Mouse (Mus musculus) urinary bladder, postnatal 4 days (tissue): ENCODE data around the gene Gm6020.
"Not testable (repeated sequence)": the region's sequence is repeated elsewhere in the genome, so short reads cannot be mapped to it uniquely, and the experiment has no call there.

ENCODE experiments used
- DNase-seq, 2 experiments: peaks; one replicate each; pipeline ENCODE4 v3.0.0; 2021 to 2022; ENCODE audit warnings: low spot score in 2 of 2

The Gm6020 gene

DNA sequence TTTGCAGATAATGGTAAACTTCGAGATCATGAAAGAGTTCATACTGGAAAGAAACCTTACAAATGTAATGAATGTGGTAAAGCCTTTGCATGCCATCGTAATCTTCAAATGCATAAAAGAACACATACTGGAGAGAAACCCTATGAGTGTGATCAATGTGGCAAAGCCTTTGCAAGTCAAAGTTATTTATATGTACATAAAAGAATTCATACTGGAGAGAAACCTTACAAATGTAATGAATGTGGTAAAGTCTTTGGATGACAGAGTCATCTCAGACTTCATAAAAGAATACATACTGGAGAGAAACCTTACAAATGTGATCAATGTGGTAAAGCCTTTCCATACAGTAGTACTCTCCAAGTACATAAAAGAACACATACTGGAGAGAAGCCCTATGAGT is at the start of gene Gm6020:
TSS of gene Gm6020 (plus strand) at position 301 of the 400 bp plus-strand sequence.
- DNase-seq: not testable (repeated sequence)

DNA sequence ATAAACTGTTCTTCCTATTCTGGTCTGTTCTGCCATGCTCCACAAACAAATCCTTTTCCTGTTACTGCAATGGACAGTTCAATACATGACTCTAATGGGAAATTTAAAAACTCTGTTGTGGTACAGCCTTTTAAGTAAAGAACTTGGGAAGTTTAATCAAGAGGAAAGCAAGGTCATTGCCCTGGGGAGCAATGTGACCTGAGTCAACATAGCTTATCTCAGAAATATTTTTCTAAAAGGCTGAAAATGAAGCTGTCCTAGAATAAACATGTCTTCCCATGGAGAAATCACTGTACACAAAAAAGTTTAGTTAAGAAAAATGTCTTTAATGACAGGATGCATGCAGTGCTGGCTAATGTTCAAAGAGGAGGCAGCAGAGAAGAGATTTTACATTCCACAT is 45.0 kb upstream of the Gm6020 start:
- DNase-seq: no peak

DNA sequence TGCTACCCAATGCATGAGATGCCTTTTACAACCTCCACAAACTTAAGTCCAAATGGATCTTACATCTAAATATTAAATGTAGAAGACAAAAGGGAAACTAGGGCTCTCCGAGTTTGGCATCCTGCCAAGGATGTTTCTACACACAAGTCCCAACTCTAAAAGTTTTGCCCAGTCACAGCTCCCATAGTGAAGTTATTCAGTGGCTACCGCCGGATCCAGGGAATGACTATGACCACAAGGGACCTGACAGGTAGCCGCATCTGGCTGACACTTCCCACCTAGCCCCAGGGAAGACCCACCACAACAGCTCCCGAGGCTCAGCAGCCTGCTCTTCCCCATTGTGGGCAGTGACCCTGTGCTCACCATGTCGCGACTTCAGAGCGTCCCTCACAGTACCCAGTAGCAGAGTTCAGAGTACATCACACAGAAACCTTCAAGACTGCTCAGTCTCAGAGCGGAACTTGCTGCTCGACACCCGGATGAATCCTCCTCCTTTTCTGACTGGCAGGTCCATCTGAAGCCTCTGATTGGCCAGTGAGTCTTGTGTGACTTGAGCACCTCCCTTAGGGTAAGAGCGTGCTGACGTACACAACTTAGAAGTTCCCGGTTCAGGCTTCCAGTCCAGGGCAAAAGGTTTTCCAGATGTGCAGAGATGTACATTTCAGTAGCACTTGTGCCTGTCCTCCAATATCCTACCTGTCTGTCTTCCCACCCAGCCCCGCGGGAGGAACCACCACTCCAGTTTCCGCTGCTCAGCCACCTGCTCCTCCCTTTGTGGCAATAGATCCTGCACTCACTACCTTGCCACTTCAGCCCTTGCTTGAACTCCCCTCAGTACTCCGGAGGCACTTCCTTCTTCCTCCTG is 43.1 kb upstream of the Gm6020 start, which contains the start of gene Zfp950:
TSS of gene Zfp950 (minus strand) at position 499 of the 865 bp plus-strand sequence.
- DNase-seq: peak; percentile 77 to 78

GRCm38 (mm10) chr19:61141299-61141698 is 42.4 kb upstream of the Gm6020 start:
- no peak for DNase-seq

GRCm38 (mm10) chr19:61151372-61151700 is 32.4 kb upstream of the Gm6020 start:
- DNase-seq: no peak

GRCm38 (mm10) chr19:61151701-61152420 is 31.8 kb upstream of the Gm6020 start:
- no peak for DNase-seq

DNA sequence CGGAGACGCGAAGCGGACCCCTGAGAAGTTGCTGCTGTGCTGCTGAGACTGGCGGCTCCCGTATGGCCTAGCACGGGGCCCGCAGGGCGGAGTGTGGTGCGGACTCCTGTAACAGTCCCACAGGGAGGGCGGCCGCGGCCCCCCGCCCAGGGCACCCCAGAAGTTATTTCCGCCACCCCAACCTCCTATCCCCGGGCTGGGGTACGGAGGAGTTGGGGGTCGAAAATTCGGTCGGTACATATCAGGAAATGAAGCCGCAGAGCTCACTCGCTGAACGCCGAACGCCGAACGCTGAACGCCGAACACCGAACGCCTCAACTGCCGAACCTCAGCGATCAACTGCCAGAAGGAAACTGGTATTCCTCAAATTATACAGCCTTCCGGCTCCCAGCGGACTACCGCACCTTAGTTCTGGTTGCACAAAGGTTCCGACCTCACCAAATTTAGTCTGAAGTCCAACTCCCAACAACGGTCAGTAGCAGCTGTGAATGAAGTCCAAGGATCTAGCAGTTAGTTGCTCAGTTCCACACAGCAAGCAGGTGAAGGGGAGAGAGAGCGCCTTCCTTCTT is 7.8 kb upstream of the Gm6020 start, which contains the start of gene Gm7102:
TSS of gene Gm7102 (minus strand) at position 554 of the 569 bp plus-strand sequence.
- DNase-seq: no peak

DNA sequence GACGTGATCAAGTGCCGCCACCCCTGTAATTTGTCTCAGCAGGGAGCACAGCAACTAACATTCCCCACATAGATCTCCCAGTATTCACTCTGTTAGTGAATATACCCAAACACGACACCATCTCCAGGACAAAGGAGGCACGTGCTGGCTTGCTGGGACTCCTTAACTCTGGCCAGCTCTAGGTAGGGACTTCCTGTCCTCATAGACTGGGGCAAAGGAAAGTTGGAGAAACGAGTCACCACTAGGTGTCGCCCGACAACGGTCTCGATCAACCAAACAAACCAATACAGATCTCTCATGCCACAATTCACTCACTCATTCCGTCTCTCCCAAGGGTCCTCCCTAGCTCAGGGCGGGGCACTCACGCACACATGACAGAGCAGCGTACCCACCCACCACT is 15.6 kb downstream of the Gm6020 start:
- peak; percentile 73 to 86 for DNase-seq

GRCm38 (mm10) chr19:61199836-61200235 is 16.1 kb downstream of the Gm6020 start:
- DNase-seq: no peak

DNA sequence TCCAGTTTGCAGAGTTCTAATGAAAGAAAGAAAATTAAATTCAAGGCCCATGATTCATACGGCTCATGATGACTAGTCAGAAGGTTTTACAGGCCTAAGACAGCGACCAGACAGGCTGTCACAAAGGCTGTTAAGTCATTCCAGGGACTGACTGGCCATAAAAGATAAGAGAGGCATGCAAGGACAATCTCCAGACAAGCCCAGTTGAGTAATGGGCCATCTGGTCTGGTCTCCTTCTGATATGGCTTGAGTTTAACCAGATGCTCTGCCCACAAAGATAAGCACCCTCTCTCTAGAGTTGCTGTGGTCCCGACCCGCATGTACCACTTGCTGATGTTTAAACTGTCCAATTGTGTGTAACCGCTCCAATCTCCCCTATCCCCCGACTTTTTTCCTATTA is 23.8 kb downstream of the Gm6020 start:
- not testable (repeated sequence) for DNase-seq

- no peak for DNase-seq
Observed at GRCm38 (mm10) chr19:61223706-61224328, 40.1 kb downstream of the Gm6020 start.

DNA sequence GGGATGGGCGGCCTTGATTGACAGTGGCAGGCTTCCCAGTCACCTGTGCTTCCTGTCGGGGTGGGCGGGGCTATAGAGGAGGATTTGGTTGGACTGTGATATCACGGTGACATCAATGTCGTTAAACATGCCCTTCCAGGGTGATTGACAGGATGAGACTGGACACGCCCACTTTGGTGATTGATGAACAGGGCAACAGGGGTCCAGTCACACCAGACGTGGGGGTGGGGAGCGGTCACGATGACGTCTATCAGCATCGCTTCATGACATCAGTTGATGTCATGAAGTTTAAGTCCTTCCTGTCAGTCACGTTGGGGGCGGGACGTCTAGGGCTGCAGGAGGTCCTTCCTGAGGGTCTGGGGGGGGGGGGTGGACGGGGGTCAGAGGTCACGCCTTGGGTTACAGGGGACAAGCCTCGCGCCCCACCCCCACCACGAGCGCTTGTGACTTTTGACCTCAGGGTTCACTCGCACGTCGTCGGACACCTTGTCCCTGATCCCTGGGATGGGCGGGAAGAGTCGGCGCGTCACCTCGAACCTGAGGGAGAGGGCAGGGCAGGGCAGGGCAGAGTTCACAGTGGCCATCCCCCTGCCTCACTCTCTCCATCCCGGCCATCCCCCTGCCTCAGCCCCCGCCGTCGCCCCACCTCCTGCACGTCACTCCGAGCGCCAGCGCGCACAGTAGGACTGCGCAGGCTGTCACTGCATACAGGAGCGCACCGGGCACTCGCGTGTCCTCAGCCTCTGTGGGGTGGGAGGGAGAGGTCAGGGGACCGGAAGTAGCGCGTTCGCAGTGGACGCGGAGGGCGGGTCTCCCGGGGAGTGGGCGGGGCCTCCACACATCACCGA is 41.2 kb downstream of the Gm6020 start:
- DNase-seq: peak in 1 of 2 experiments; percentile 59

- DNase-seq: peak; percentile 84 to 88
Observed at GRCm38 (mm10) chr19:61225526-61226400, 42.1 kb downstream of the Gm6020 start.

GRCm38 (mm10) chr19:61226401-61226927 is 42.8 kb downstream of the Gm6020 start:
- DNase-seq: peak; percentile 83

DNA sequence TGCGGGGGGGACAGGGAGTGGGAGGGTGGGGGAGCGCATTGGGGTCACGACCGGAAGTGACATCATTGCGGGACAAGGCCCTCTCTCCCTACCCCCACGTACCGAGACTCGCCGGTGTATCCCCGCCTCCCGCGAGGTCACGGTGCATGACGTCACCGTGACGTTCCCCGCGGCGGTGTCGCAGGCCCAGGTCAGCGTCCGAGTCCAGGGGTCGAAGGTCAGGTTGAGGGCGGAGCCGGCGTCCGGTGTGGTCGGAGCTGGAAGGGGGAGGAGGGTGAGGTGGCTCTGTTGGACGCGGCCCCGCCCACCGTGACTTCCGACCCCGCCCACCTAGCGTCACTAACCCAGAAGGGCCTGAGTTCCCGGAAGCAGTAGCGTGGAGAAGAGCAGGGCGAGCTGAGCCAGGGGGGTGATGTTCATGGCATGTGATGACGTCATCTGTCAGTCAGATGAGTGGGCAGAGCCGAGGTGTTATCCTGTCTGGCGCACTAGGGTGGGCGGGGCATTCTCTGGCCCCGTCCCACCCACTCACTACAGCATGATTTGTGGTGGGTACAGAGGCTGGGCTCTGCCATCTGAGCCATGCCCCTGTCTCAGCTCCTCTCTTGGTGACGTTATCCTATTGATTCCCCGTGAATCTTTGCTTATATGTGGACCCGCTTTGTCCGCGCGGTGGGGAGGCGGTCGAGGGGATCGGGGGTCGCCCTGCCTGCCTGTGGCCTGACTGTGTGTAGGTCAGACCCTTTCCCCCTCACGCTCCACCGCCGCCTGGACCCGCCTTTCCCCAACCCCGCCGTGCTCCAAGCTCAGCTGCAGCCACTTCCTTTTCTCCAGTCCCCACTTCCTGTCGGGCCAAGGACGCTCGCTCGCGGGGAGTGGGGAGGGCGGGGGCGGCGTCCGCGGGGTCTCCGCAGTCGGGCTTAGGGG is 43.5 kb downstream of the Gm6020 start:
- peak; percentile 92 for DNase-seq

GRCm38 (mm10) chr19:61227941-61228701 is 44.4 kb downstream of the Gm6020 start, which contains the start of gene Csf2ra:
Gene Csf2ra, minus strand, starts transcription at chr19:61228429.
- peak in 1 of 2 experiments; percentile 34 for DNase-seq
